Mouse (Mus musculus): ENCODE data around the gene Ppp1r9a.

Ppp1r9a gene

GRCm38 (mm10) chr6:5006283-5006946 lies 103.7 kb downstream of the Ppp1r9a start:
- DNase-seq (ENCODE audit: low spot score in 2 of 2): peak in 1 of 2 experiments; percentile 14

GRCm38 (mm10) chr6:5008166-5008565 lies 105.4 kb downstream of the Ppp1r9a start:
- DNase-seq (ENCODE audit: low spot score in 2 of 2): no peak

GRCm38 (mm10) chr6:5008603-5009002 lies 105.9 kb downstream of the Ppp1r9a start:
- DNase-seq (ENCODE audit: low spot score in 2 of 2): no peak

GRCm38 (mm10) chr6:5010553-5011416 lies 108.1 kb downstream of the Ppp1r9a start:
- no peak for DNase-seq (ENCODE audit: low spot score in 2 of 2)

- no peak for DNase-seq (ENCODE audit: low spot score in 2 of 2)
Measured at GRCm38 (mm10) chr6:5012794-5013193, 110.1 kb downstream of the Ppp1r9a start.

GRCm38 (mm10) chr6:5014567-5014966 lies 111.8 kb downstream of the Ppp1r9a start:
- no peak for DNase-seq (ENCODE audit: low spot score in 2 of 2)

- DNase-seq (ENCODE audit: low spot score in 2 of 2): no peak
Measured at GRCm38 (mm10) chr6:5015173-5015572, 112.5 kb downstream of the Ppp1r9a start.

- DNase-seq (ENCODE audit: low spot score in 2 of 2): no peak
Measured at GRCm38 (mm10) chr6:5017945-5018511, 115.3 kb downstream of the Ppp1r9a start.

- DNase-seq (ENCODE audit: low spot score in 2 of 2): no peak
Measured at GRCm38 (mm10) chr6:5019208-5019607, 116.5 kb downstream of the Ppp1r9a start.

- DNase-seq (ENCODE audit: low spot score in 2 of 2): no peak
Measured at GRCm38 (mm10) chr6:5019969-5020368, 117.3 kb downstream of the Ppp1r9a start.

- no peak for DNase-seq (ENCODE audit: low spot score in 2 of 2)
Measured at GRCm38 (mm10) chr6:5020510-5020909, 117.8 kb downstream of the Ppp1r9a start.

- no peak for DNase-seq (ENCODE audit: low spot score in 2 of 2)
Measured at GRCm38 (mm10) chr6:5022677-5023076, 120.0 kb downstream of the Ppp1r9a start.

- peak in 1 of 2 experiments; percentile 8 for DNase-seq (ENCODE audit: low spot score in 2 of 2)
Measured at GRCm38 (mm10) chr6:5024893-5025292, 122.2 kb downstream of the Ppp1r9a start.

- DNase-seq (ENCODE audit: low spot score in 2 of 2): no peak
Measured at GRCm38 (mm10) chr6:5026772-5027171, 124.1 kb downstream of the Ppp1r9a start.

- no peak for DNase-seq (ENCODE audit: low spot score in 2 of 2)
Measured at GRCm38 (mm10) chr6:5027213-5027612, 124.5 kb downstream of the Ppp1r9a start.

GRCm38 (mm10) chr6:5027801-5028200 lies 125.1 kb downstream of the Ppp1r9a start:
- no peak for DNase-seq (ENCODE audit: low spot score in 2 of 2)

- DNase-seq (ENCODE audit: low spot score in 2 of 2): no peak
Measured at GRCm38 (mm10) chr6:5029205-5029927, 126.6 kb downstream of the Ppp1r9a start.

GRCm38 (mm10) chr6:5029956-5030355 lies 127.2 kb downstream of the Ppp1r9a start:
- DNase-seq (ENCODE audit: low spot score in 2 of 2): no peak

GRCm38 (mm10) chr6:5032986-5033633 lies 130.4 kb downstream of the Ppp1r9a start:
- no peak for DNase-seq (ENCODE audit: low spot score in 2 of 2)

- DNase-seq (ENCODE audit: low spot score in 2 of 2): no peak
Measured at GRCm38 (mm10) chr6:5037225-5037624, 134.5 kb downstream of the Ppp1r9a start.

- no peak for DNase-seq (ENCODE audit: low spot score in 2 of 2)
Measured at GRCm38 (mm10) chr6:5038140-5038749, 135.5 kb downstream of the Ppp1r9a start.
